Mouse (Mus musculus) cerebellum, adult 2 months (tissue): ENCODE results near the gene Nynrin.

ENCODE experiments used
- CTCF ChIP-seq: fragments of 200-500 bp; IDR thresholded peaks from 2 replicates; pipeline ENCODE4 v1.5.1; 2011; ENCODE audit warnings: low read depth, mild to moderate bottlenecking, control low read depth, low read length, moderate library complexity, borderline replicate concordance; ENCODE audit not compliant: insufficient read depth
- POLR2A ChIP-seq: fragments of 200-500 bp; IDR thresholded peaks from 2 replicates; pipeline ENCODE4 v1.6.1; 2011; ENCODE audit warnings: low read length, control low read depth, borderline replicate concordance; ENCODE audit not compliant: insufficient read depth

- TF ChIP-seq POLR2A (peak; percentile 73), CTCF (no peak)
Measured at GRCm38 (mm10) chr14:55884713-55885113, 30.9 kb downstream of the Nynrin start, which contains the start of gene Khnyn.
